Mouse (Mus musculus): Measurements from ENCODE around the gene Clec2g. TPM values are rescaled to one million over a fixed set of nuclear protein-coding genes. Genes with fewer than 3 reads are reported as not detected.
"Not testable (repeated sequence)": the region's sequence is repeated elsewhere in the genome, so short reads cannot be mapped to it uniquely, and the experiment has no call there.

Clec2g gene
- polyA plus RNA-seq, 1 experiment from 2014 or later, result not detected

GRCm38 (mm10) chr6:128970508-128971393, 36.6 kb downstream of the Clec2g start:
- whole genome bisulfite sequencing, result 96% methylated on average over 20 of the region's 20 CpGs

GRCm38 (mm10) chr6:128971394-128972039, 37.3 kb downstream of the Clec2g start:
- Histone ChIP-seq H3K4me2 (ENCODE audit: low read depth, low read length) (no peak overlapping the region), H3K9ac (ENCODE audit: low read depth, low read length) (no peak overlapping the region), H3K9me3 (ENCODE audit: control insufficient read depth, low read length) (no peaks in the 10 kb centered on the region), H3K36me3 (ENCODE audit: control insufficient read depth, insufficient read depth, low read length) (no peaks in the 10 kb centered on the region), H3K4me3 (ENCODE audit: low read length) (no peak overlapping the region), H3K27me3 (replicated peaks; ENCODE audit: control insufficient read depth, insufficient read depth, low read length) (no peaks in the 10 kb centered on the region), H3K4me1 (ENCODE audit: control insufficient read depth, insufficient read depth, low read length) (no peaks in the 10 kb centered on the region), H3K27ac (ENCODE audit: low read length) (no peak overlapping the region)
- ATAC-seq, result no peak
- WGBS, result 75% methylated on average over 1 of the region's 1 CpGs

More at GRCm38 (mm10) chr6:128970508-128971393, 36.6 kb downstream of the Clec2g start:
- H3K9ac ChIP-seq (ENCODE audit: low read depth, low read length); H3K36me3 ChIP-seq (ENCODE audit: control insufficient read depth, insufficient read depth, low read length); ATAC-seq; H3K4me2 ChIP-seq (ENCODE audit: low read depth, low read length); H3K9me3 ChIP-seq (ENCODE audit: control insufficient read depth, low read length); H3K4me1 ChIP-seq (ENCODE audit: control insufficient read depth, insufficient read depth, low read length); H3K27ac ChIP-seq (ENCODE audit: low read length); H3K27me3 ChIP-seq (replicated peaks; ENCODE audit: control insufficient read depth, insufficient read depth, low read length); H3K4me3 ChIP-seq (ENCODE audit: low read length): not testable (repeated sequence)

- Histone ChIP-seq H3K9ac (ENCODE audit: low read depth, low read length) (no peak overlapping the region), H3K4me3 (ENCODE audit: low read length) (no peak overlapping the region), H3K27me3 (replicated peaks; ENCODE audit: control insufficient read depth, insufficient read depth, low read length) (no peaks in the 10 kb centered on the region), H3K36me3 (ENCODE audit: control insufficient read depth, insufficient read depth, low read length) (no peaks in the 10 kb centered on the region), H3K4me2 (ENCODE audit: low read depth, low read length) (no peak overlapping the region), H3K9me3 (ENCODE audit: control insufficient read depth, low read length) (no peaks in the 10 kb centered on the region), H3K4me1 (ENCODE audit: control insufficient read depth, insufficient read depth, low read length) (no peaks in the 10 kb centered on the region), H3K27ac (ENCODE audit: low read length) (no peak overlapping the region)
- 85% methylated on average over 2 of the region's 2 CpGs for WGBS
- ATAC-seq, result no peak
Observed at GRCm38 (mm10) chr6:128972156-128972555, 38.0 kb downstream of the Clec2g start.

GRCm38 (mm10) chr6:128972687-128973438, 38.7 kb downstream of the Clec2g start:
- 85% methylated on average over 5 of the region's 5 CpGs for WGBS

GRCm38 (mm10) chr6:128973439-128973697, 39.2 kb downstream of the Clec2g start:
- Histone ChIP-seq H3K9me3 (ENCODE audit: control insufficient read depth, low read length) (no peaks in the 10 kb centered on the region), H3K27ac (ENCODE audit: low read length) (no peak overlapping the region), H3K4me2 (ENCODE audit: low read depth, low read length) (no peak overlapping the region), H3K36me3 (ENCODE audit: control insufficient read depth, insufficient read depth, low read length) (no peaks in the 10 kb centered on the region), H3K4me1 (ENCODE audit: control insufficient read depth, insufficient read depth, low read length) (no peaks in the 10 kb centered on the region), H3K9ac (ENCODE audit: low read depth, low read length) (no peak overlapping the region), H3K4me3 (ENCODE audit: low read length) (no peak overlapping the region), H3K27me3 (replicated peaks; ENCODE audit: control insufficient read depth, insufficient read depth, low read length) (no peaks in the 10 kb centered on the region)
- no peak for ATAC-seq
- WGBS, result 94% methylated on average over 3 of the region's 3 CpGs

More at GRCm38 (mm10) chr6:128972687-128973438, 38.7 kb downstream of the Clec2g start:
- ATAC-seq, result no peak
- H3K4me3 ChIP-seq (ENCODE audit: low read length), result no peak overlapping the region
- H3K36me3 ChIP-seq (ENCODE audit: control insufficient read depth, insufficient read depth, low read length), result no peaks in the 10 kb centered on the region
- H3K4me2 ChIP-seq (ENCODE audit: low read depth, low read length), result no peak overlapping the region
- H3K4me1 ChIP-seq (ENCODE audit: control insufficient read depth, insufficient read depth, low read length), result no peaks in the 10 kb centered on the region
- no peaks in the 10 kb centered on the region for H3K9me3 ChIP-seq (ENCODE audit: control insufficient read depth, low read length)
- no peaks in the 10 kb centered on the region for H3K27me3 ChIP-seq (replicated peaks; ENCODE audit: control insufficient read depth, insufficient read depth, low read length)
- no peak overlapping the region for H3K27ac ChIP-seq (ENCODE audit: low read length)
- H3K9ac ChIP-seq (ENCODE audit: low read depth, low read length), result no peak overlapping the region

GRCm38 (mm10) chr6:128974850-128975249, 40.7 kb downstream of the Clec2g start:
- H3K27me3 ChIP-seq (replicated peaks; ENCODE audit: control insufficient read depth, insufficient read depth, low read length); H3K4me1 ChIP-seq (ENCODE audit: control insufficient read depth, insufficient read depth, low read length); ATAC-seq; H3K36me3 ChIP-seq (ENCODE audit: control insufficient read depth, insufficient read depth, low read length); H3K9ac ChIP-seq (ENCODE audit: low read depth, low read length); H3K27ac ChIP-seq (ENCODE audit: low read length); H3K4me3 ChIP-seq (ENCODE audit: low read length); H3K9me3 ChIP-seq (ENCODE audit: control insufficient read depth, low read length); H3K4me2 ChIP-seq (ENCODE audit: low read depth, low read length): not testable (repeated sequence)

GRCm38 (mm10) chr6:128976194-128976593, 42.0 kb downstream of the Clec2g start:
- Histone ChIP-seq H3K9ac (ENCODE audit: low read depth, low read length) (no peak overlapping the region), H3K27me3 (replicated peaks; ENCODE audit: control insufficient read depth, insufficient read depth, low read length) (no peaks in the 10 kb centered on the region), H3K36me3 (ENCODE audit: control insufficient read depth, insufficient read depth, low read length) (no peaks in the 10 kb centered on the region), H3K4me3 (ENCODE audit: low read length) (no peak overlapping the region), H3K9me3 (ENCODE audit: control insufficient read depth, low read length) (no peaks in the 10 kb centered on the region), H3K27ac (ENCODE audit: low read length) (no peak overlapping the region), H3K4me2 (ENCODE audit: low read depth, low read length) (no peak overlapping the region), H3K4me1 (ENCODE audit: control insufficient read depth, insufficient read depth, low read length) (no peaks in the 10 kb centered on the region)
- no peak for ATAC-seq

GRCm38 (mm10) chr6:128981951-128982541, 47.9 kb downstream of the Clec2g start:
- not testable (repeated sequence) for H3K27ac ChIP-seq (ENCODE audit: low read length); H3K9ac ChIP-seq (ENCODE audit: low read depth, low read length); H3K4me2 ChIP-seq (ENCODE audit: low read depth, low read length); H3K27me3 ChIP-seq (replicated peaks; ENCODE audit: control insufficient read depth, insufficient read depth, low read length); H3K4me3 ChIP-seq (ENCODE audit: low read length); ATAC-seq; H3K9me3 ChIP-seq (ENCODE audit: control insufficient read depth, low read length); H3K36me3 ChIP-seq (ENCODE audit: control insufficient read depth, insufficient read depth, low read length); H3K4me1 ChIP-seq (ENCODE audit: control insufficient read depth, insufficient read depth, low read length)
- 77% methylated on average over 4 of the region's 4 CpGs for WGBS

GRCm38 (mm10) chr6:128992337-128992736, 58.2 kb downstream of the Clec2g start:
- no peak overlapping the region for H3K27ac ChIP-seq (ENCODE audit: low read length)
- no peaks in the 10 kb centered on the region for H3K36me3 ChIP-seq (ENCODE audit: control insufficient read depth, insufficient read depth, low read length)
- ATAC-seq, result no peak
- 63% methylated on average over 2 of the region's 2 CpGs for WGBS
- H3K9me3 ChIP-seq (ENCODE audit: control insufficient read depth, low read length), result no peaks in the 10 kb centered on the region
- no peaks in the 10 kb centered on the region for H3K27me3 ChIP-seq (replicated peaks; ENCODE audit: control insufficient read depth, insufficient read depth, low read length)
- H3K4me1 ChIP-seq (ENCODE audit: control insufficient read depth, insufficient read depth, low read length), result peaks cover 7% of the 10 kb centered on the region; the same call in 1 of the 2 replicates
- no peak overlapping the region for H3K9ac ChIP-seq (ENCODE audit: low read depth, low read length)
- no peak overlapping the region for H3K4me2 ChIP-seq (ENCODE audit: low read depth, low read length)
- H3K4me3 ChIP-seq (ENCODE audit: low read length), result no peak overlapping the region
